Mouse (Mus musculus) retina, postnatal 7 days (tissue): ENCODE data around the gene Bdkrb1.
A peak's percentile ranks its signal among the peaks of the same experiment; 100 is the strongest.

Experiments used
- DNase-seq: peaks from one replicate; pipeline ENCODE4 v3.0.0-alpha.2; 2012; ENCODE audit warnings: low read depth, low spot score

Gene Bdkrb1

GRCm38 (mm10) chr12:105598503-105598902 is 4.4 kb upstream of the Bdkrb1 start:
- no peak for DNase-seq

DNA sequence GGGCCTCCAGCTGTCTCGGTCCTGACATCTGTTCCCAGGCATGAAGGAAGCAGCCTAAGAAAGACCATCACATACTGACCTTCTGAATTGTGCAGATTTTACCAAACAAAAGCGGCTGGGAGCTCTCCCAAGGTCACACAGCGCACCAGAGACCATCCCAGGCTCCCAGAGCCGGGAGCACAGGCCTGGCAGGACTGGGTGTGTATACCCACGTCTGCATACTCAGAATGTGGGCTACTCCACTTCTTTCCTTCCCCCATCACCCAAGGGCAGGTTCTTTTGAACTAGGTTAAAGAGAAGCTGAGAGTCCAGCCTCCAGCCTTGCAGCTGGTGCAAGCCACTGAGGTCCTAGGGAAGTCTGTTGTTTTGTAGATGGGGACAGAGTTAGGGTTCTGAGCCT is 3.8 kb upstream of the Bdkrb1 start:
- DNase-seq: no peak

DNA sequence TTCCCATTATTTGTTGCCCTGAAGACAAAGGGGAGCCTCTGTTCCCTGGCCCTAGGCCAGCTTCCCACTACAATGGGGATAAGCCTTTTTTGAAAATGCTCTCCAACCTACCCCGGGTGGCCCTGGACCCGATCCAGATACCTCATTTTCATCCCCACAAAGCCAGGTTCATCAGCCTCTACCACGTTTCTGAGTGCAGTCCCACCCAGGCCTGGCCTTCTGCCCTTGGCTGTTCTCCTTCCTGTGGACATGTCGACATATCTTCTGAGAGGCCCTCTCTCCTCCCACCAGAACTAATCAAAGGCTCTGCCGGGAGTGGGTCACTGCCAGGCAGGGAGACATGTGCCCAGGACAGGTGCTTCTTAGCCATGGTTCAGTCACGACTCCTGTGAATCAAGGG is 1.3 kb upstream of the Bdkrb1 start:
- DNase-seq: no peak

DNA sequence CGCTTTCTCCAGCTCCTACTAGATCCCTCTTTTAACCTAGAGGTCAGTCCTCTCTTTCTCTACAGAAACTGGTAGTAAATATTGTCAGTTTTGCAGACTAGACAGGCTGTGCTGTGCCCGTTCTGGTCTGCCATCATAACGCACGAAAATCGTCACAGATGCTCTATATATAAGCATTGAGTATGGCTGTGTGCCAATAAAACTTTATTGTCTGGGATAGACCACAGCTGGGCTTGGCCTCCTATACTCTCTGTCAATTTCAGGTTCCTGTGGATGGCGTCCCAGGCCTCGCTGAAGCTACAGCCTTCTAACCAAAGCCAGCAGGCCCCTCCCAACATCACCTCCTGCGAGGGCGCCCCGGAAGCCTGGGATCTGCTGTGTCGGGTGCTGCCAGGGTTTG is 1.0 kb downstream of the Bdkrb1 start:
- no peak for DNase-seq

GRCm38 (mm10) chr12:105605212-105605611 is 2.3 kb downstream of the Bdkrb1 start:
- peak; percentile 25 for DNase-seq

DNA sequence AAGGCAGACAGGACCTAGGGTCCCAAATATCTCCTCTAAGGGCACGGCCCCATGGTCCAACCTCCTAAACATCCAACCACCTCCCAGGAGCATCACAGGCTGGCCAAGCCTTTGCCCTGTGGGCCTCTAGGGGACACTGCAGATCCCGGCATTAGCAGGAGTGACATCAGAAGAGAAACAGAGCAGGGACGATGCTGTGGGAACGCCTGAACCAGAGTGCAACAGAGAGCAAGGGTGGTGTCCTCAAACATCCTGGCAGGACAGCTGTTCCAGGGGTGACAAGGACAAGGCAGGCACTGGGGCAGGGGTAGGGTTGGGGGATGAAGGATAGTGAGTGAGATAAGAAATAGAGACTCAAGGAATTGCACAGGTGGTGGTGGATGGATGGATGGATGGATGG is 4.0 kb downstream of the Bdkrb1 start:
- no peak for DNase-seq

DNA sequence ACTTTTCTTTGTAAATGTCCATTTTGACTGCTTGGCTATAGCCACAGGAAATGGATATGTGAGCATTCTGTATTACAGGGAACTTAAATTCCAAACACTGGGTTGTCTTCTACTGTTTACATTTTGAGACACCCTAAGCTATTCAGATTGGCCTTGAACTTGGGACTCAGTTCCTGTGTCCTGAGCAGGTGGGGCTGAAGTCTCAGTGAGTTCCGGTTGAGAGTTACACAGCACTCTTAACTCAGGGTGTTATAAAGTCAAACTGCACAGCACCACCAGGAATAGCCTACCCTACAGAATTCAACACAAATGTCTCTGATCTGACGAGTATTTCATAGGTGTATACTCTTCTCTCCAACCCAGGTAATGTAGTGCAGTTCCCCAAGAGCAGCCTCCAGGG is 8.2 kb downstream of the Bdkrb1 start:
- DNase-seq: no peak

DNA sequence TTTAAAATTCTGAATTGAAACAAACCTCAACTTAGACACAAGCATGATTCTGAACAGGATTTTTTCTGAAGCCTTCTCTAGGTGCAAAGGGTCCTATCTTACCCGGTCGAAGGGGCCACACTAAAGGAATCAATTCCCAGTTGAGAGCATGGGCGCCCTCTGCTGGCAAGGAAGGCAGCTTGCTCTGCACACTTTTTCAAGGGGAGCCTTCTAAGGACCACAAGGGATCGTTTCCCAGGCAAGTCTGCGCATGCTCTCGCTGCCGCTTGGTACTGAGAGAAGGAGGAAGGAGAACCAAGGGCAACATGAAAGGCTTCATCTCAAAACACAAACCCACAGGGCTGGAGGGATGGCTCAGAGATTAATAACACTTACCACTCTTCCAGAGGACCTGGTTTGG is 8.9 kb downstream of the Bdkrb1 start:
- peak; percentile 58 for DNase-seq

DNA sequence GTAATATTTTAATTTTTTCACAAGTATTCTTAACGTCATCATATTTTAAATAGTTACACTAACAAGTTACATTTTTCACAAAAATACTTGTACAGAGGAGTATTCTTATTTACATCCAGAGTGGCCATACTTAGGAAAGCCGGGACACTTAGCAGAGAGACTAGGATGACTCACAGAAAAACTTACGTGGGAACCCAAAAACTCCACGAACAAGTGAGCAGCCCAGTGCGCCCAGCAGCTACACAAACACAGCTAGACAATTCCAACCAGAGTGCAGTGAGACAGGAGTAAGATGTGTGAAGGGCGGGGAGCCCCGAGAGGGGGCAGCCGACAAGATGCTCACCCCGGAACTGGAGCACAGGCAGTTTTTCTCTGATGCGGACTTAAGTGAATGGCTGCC is 10.7 kb downstream of the Bdkrb1 start:
- no peak for DNase-seq

DNA sequence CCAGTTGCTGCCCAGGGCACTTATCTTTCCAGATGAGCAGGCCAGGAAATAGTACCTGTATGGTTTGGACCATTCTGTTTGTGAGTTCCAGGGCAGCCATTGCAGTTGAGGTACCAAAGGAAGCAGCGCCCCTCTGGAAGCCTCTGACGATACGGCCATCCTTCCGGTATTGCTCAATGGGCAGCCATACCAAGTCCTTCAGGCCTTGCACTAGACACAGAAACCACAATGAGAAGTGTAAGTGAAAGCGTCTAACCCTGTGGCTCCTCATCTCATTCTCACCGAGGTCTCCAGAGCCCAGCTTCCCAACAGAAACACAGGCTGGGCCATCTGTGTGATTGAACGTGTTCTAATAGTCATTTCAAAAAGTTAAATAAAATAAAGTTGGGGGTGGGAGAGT is 19.2 kb downstream of the Bdkrb1 start:
- DNase-seq: no peak

DNA sequence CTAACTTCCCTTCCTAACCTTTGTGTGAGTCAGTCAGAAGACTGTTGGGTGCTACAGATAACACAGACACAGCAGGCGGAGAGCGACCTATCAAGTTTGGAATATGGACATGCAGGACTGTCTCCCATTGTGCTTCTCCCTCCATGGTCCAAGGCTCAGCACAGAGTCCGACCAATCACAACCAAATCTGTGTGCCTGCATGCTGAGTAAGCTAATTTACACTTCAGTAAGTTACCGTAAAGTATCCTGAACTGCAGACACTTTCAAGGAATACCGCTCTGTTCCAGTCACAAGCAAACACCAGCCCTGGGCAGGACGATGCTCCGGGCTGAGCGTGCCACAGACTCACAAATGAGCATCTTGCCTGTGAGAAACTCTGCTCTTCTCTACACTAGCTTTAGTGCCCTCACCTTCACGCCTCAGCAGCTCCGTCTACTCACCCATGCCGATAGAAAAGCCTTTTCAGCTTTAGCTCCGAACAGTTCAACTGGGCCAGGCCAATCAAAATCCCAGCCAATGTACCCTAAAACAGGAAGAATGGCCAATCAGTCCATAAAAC is 20.2 kb downstream of the Bdkrb1 start:
- DNase-seq: no peak

DNA sequence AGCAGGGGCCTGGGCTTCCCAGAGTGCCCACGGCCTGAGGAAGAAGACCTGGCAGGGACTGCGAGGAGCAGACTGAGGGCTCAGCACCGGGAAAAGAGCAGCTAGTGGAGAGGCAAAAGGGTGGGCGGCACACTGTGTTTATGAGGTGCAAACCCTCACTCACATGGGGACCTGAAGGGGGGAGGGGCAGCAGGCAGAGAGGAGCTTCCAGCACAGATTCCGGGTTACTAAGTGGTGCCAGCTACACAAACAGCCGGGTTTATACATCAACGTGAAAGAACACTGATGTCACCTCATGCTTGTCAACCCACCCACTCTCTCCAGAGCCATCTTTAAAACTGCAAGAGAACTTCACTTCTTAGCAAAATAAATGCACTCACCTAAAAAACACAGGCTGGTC is 22.9 kb downstream of the Bdkrb1 start:
- no peak for DNase-seq

DNA sequence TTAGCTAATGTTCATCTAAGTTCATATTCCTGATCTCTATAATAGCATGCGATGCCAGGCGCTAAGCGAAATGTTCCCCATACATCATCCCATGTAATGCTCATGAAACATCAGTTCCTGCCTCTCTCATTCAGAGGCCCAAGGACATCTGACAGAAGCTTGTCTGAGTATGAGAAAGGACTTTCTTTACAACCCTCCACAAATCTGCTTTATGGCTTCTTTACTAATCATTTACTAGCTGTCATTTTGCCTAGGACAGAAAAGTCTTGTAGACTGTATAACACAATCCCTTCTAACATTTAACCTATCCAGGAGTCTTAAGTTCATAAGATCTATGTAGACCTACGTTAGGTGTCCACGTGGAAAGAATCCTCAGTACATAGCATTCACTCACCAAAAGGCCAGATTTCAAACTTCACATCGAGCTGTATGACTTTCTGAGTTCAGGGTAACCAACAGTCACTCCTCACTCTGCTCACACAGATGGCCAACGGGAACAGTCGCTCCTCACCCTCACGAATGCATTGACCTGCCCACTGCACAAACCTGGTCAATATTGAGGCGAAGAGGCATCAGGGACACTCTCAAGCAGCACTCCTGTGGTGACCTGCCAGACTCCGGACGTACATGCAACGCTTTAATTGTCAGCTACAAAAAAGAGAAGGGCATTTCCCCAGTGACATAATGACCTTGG is 31.6 kb downstream of the Bdkrb1 start:
- DNase-seq: no peak

GRCm38 (mm10) chr12:105636551-105636950 is 33.7 kb downstream of the Bdkrb1 start:
- DNase-seq: no peak

GRCm38 (mm10) chr12:105637554-105637953 is 34.7 kb downstream of the Bdkrb1 start:
- DNase-seq: no peak

GRCm38 (mm10) chr12:105642770-105643321 is 40.0 kb downstream of the Bdkrb1 start:
- DNase-seq: no peak
